Mouse (Mus musculus): Measurements from ENCODE around the gene Sv2b. TPM values are rescaled to one million over a fixed set of nuclear protein-coding genes. Genes with fewer than 3 reads are reported as not detected.

Gene Sv2b
- total RNA-seq, 2 experiments from 2014 or later: 0.36 to 0.61 TPM

DNA sequence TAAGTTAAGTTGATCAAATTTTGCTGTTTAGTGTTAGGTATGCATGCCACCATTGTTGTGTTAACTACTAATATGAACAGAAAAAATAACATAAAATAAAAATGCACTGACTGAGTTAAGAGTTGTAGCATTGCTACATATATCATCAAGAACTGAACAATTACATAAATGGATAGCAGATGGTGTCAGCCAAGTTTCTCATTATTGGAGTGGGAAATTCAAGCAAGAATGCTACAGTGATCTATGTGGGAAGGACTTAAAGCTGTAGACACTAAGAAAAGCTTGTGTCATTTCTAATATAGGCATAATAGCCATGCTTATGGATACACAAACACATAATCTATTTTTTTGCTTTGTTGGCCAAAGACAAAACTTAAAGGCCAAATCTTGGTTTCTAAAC lies 228.9 kb downstream of the Sv2b start:
- no peak for DNase-seq

DNA sequence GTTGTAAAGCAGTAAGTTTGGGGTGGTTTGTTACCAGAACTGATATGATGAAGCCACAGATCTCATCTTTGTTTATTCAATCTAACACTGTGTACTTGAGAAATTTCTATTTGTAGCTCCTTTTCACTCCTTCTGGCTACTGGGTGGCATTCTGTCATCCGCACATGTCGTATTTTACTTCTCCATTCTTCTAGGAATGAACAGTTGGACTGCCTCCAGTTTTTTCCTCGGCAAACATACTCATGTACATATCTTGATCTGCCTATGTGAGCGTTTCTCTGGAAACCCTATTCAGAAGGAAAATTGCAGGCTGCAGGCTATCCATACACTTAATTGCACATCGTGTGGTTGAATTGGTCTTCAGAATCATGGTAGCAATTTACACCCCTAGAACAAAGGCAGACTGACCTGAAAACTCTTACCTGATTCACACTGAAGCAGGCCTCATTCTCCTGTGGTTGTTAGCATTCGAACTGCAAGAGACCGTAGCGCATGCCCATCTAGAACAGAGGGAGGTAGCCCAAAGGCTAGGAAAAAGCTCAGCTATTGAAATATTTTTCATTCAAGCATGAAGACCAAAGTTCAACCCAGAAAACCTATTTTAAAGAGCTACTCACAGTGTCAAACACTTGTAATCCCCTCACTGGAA lies 231.4 kb downstream of the Sv2b start:
- DNase-seq: no peak

Other genes starting within 250 kb of the Sv2b start
- 100 to 1,000 TPM; 110 to 113 TPM for gene Akap13, start 146.3 kb upstream of the Sv2b start, total RNA-seq (2021)